Mouse (Mus musculus): ENCODE measurements at regions not wholly inside any gene's neighbourhood (a gene's known extent, or its start where the extent isn't known, plus 50 kb on each side); places are given as distances from the start of the nearest gene placed in this dataset.

GRCm38 (mm10) chr10:46135120-46135748 lies 557.6 kb downstream of the Hace1 start:
- no peaks in the 10 kb centered on the region for H3K9me3 ChIP-seq (ENCODE audit: control insufficient read depth, low read length)
- DNase-seq (ENCODE audit: low spot score) = no peak
- H3K36me3 ChIP-seq (ENCODE audit: control insufficient read depth, insufficient read depth, low read length) = no peaks in the 10 kb centered on the region
- no peaks in the 10 kb centered on the region for H3K27me3 ChIP-seq (ENCODE audit: control insufficient read depth, insufficient read depth, low read length)
- H3K4me2 ChIP-seq (replicated peaks; ENCODE audit: low read depth, low read length, severe bottlenecking) = no peak overlapping the region
- no peak overlapping the region for H3K27ac ChIP-seq (replicated peaks; ENCODE audit: low read depth, low read length)
- no peaks in the 10 kb centered on the region for H3K4me1 ChIP-seq (ENCODE audit: control insufficient read depth, insufficient read depth, low read length)
- TF ChIP-seq POLR2A (IDR thresholded peaks at IDR 0.05; ENCODE audit: borderline replicate concordance, extremely low read depth, insufficient read depth, insufficient read length) = no peak
- 22% methylated on average over 2 of the region's 2 CpGs for WGBS
- ATAC-seq (ENCODE audit: low FRiP score, low read depth) = no peak
- H3K4me3 ChIP-seq (replicated peaks; ENCODE audit: low read length) = no peak overlapping the region
- H3K9ac ChIP-seq (ENCODE audit: low read depth, low read length, severe bottlenecking) = no peak overlapping the region

DNA sequence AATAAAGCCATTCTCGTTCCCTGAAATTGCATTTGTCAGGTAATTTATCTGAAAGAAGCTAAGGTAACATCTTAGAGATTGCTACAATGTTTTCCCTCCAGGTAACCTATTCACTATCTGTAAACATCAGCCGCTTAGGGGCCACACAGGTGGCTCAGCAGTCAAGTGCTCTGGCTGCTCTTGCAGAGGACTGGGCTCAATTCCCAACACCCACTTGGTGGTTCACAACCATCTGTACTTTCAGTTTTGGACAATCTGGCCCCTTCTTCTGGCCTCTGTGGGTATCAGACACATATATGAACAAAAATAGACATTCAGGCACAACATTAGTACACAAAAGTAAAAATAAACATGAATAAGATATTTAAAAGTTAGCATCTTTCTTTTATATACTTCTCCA lies 596.4 kb downstream of the Hace1 start:
- no peak overlapping the region for H3K4me2 ChIP-seq (replicated peaks; ENCODE audit: low read depth, low read length, severe bottlenecking)
- H3K9me3 ChIP-seq (ENCODE audit: control insufficient read depth, low read length) = no peaks in the 10 kb centered on the region
- no peak overlapping the region for H3K27ac ChIP-seq (replicated peaks; ENCODE audit: low read depth, low read length)
- DNase-seq (ENCODE audit: low spot score) = no peak
- H3K9ac ChIP-seq (ENCODE audit: low read depth, low read length, severe bottlenecking) = no peak overlapping the region
- TF ChIP-seq POLR2A (IDR thresholded peaks at IDR 0.05; ENCODE audit: borderline replicate concordance, extremely low read depth, insufficient read depth, insufficient read length) = no peak
- no peaks in the 10 kb centered on the region for H3K36me3 ChIP-seq (ENCODE audit: control insufficient read depth, insufficient read depth, low read length)
- H3K4me3 ChIP-seq (replicated peaks; ENCODE audit: low read length) = no peak overlapping the region
- H3K27me3 ChIP-seq (ENCODE audit: control insufficient read depth, insufficient read depth, low read length) = no peaks in the 10 kb centered on the region
- H3K4me1 ChIP-seq (ENCODE audit: control insufficient read depth, insufficient read depth, low read length) = no peaks in the 10 kb centered on the region
- 80% methylated on average over 2 of the region's 2 CpGs for WGBS
- ATAC-seq (ENCODE audit: low FRiP score, low read depth) = no peak

DNA sequence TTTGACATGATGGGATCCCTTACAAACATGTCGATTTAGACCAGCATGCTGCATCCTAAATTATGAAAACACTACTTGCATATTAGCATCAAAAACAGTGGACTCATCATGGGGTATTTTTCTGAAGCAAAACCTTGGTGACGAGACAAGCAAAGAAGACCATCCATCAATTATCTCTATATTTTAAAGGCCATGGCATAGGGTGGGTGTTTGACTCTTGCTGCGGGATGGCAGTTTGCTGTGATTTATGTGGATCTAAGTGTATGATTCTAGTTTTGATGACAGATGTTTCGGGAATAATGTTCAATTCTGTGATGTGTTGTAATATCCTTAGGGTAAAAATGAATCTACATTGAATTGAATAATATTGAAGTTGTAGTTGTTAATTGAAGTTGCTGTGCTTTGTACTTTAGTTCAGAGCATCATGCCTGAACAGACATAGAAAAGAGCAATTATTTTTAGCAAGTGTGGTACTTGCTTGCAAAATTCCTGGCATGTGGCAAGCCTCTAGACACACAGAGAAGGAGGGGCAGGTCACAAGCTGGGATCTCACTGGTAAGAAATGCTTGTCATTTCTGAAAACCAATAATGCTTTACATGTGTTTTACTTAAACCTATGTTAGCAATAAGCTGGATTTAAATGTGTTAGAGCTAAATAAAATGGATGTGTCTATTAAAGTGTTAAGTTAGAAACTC lies 608.3 kb downstream of the Hace1 start:
- Histone ChIP-seq H3K9ac (ENCODE audit: low read depth, low read length, severe bottlenecking) (no peak overlapping the region), H3K27me3 (ENCODE audit: control insufficient read depth, insufficient read depth, low read length) (no peaks in the 10 kb centered on the region), H3K27ac (replicated peaks; ENCODE audit: low read depth, low read length) (no peak overlapping the region), H3K4me3 (replicated peaks; ENCODE audit: low read length) (no peak overlapping the region), H3K4me1 (ENCODE audit: control insufficient read depth, insufficient read depth, low read length) (no peaks in the 10 kb centered on the region), H3K36me3 (ENCODE audit: control insufficient read depth, insufficient read depth, low read length) (no peaks in the 10 kb centered on the region), H3K4me2 (replicated peaks; ENCODE audit: low read depth, low read length, severe bottlenecking) (no peak overlapping the region), H3K9me3 (ENCODE audit: control insufficient read depth, low read length) (no peaks in the 10 kb centered on the region)
- no peak for ATAC-seq (ENCODE audit: low FRiP score, low read depth)
- no peak for TF ChIP-seq POLR2A (IDR thresholded peaks at IDR 0.05; ENCODE audit: borderline replicate concordance, extremely low read depth, insufficient read depth, insufficient read length)
- WGBS = 72% methylated on average over 4 of the region's 4 CpGs
- DNase-seq (ENCODE audit: low spot score) = no peak

- Histone ChIP-seq H3K4me3 (replicated peaks; ENCODE audit: low read length) (no peak overlapping the region), H3K27me3 (ENCODE audit: control insufficient read depth, insufficient read depth, low read length) (no peaks in the 10 kb centered on the region), H3K9me3 (ENCODE audit: control insufficient read depth, low read length) (no peaks in the 10 kb centered on the region), H3K4me1 (ENCODE audit: control insufficient read depth, insufficient read depth, low read length) (no peaks in the 10 kb centered on the region), H3K36me3 (ENCODE audit: control insufficient read depth, insufficient read depth, low read length) (no peaks in the 10 kb centered on the region), H3K4me2 (replicated peaks; ENCODE audit: low read depth, low read length, severe bottlenecking) (no peak overlapping the region), H3K27ac (replicated peaks; ENCODE audit: low read depth, low read length) (no peak overlapping the region), H3K9ac (ENCODE audit: low read depth, low read length, severe bottlenecking) (no peak overlapping the region)
- TF ChIP-seq POLR2A (IDR thresholded peaks at IDR 0.05; ENCODE audit: borderline replicate concordance, extremely low read depth, insufficient read depth, insufficient read length) = no peak
- ATAC-seq (ENCODE audit: low FRiP score, low read depth) (no peak), DNase-seq (ENCODE audit: low spot score) (no peak)
Observed at GRCm38 (mm10) chr10:46194143-46194542, 616.5 kb downstream of the Hace1 start.

GRCm38 (mm10) chr10:46226837-46227402 lies 649.3 kb downstream of the Hace1 start:
- Histone ChIP-seq H3K9ac (ENCODE audit: low read depth, low read length, severe bottlenecking) (no peak overlapping the region), H3K4me3 (replicated peaks; ENCODE audit: low read length) (no peak overlapping the region), H3K27me3 (ENCODE audit: control insufficient read depth, insufficient read depth, low read length) (no peaks in the 10 kb centered on the region), H3K36me3 (ENCODE audit: control insufficient read depth, insufficient read depth, low read length) (no peaks in the 10 kb centered on the region), H3K27ac (replicated peaks; ENCODE audit: low read depth, low read length) (no peak overlapping the region), H3K4me2 (replicated peaks; ENCODE audit: low read depth, low read length, severe bottlenecking) (no peak overlapping the region), H3K9me3 (ENCODE audit: control insufficient read depth, low read length) (no peaks in the 10 kb centered on the region), H3K4me1 (ENCODE audit: control insufficient read depth, insufficient read depth, low read length) (no peaks in the 10 kb centered on the region)
- no peak for TF ChIP-seq POLR2A (IDR thresholded peaks at IDR 0.05; ENCODE audit: borderline replicate concordance, extremely low read depth, insufficient read depth, insufficient read length)
- DNase-seq (ENCODE audit: low spot score) (no peak), ATAC-seq (ENCODE audit: low FRiP score, low read depth) (no peak)
- 89% methylated on average over 7 of the region's 7 CpGs for WGBS
